Mouse (Mus musculus) gastrocnemius, adult 8-10 months (tissue): Measurements from ENCODE around the gene Prkcz. TPM values are rescaled to one million over a fixed set of nuclear protein-coding genes. Genes with fewer than 3 reads are reported as not detected.
"Not testable (repeated sequence)": the region's sequence is repeated elsewhere in the genome, so short reads cannot be mapped to it uniquely, and the experiment has no call there.

Experiments
- DNase-seq, 2 experiments: peaks; one replicate each; pipeline ENCODE4 v3.0.0; 2022; ENCODE audit warnings: low spot score in 2 of 2
- total RNA-seq, 4 experiments: library from RNA; stranded (reverse); gene quantifications; 2 replicates each; pipeline ENCODE4 v1.2.4; 2022

Prkcz gene
- total RNA-seq, 4 experiments from 2014 or later: 1.8 to 2.9 (median 2.4) TPM

- no peak for DNase-seq
These were observed 1.3 kb downstream of the Prkcz start for GRCm38 (mm10) chr4:155359560-155360464.

GRCm38 (mm10) chr4:155357601-155358000 lies 3.6 kb downstream of the Prkcz start:
- no peak for DNase-seq

GRCm38 (mm10) chr4:155356354-155356753 lies 4.8 kb downstream of the Prkcz start:
- DNase-seq: no peak

GRCm38 (mm10) chr4:155354546-155354945 lies 6.6 kb downstream of the Prkcz start:
- no peak for DNase-seq

- no peak for DNase-seq
These were observed 7.1 kb downstream of the Prkcz start for GRCm38 (mm10) chr4:155354035-155354434.

GRCm38 (mm10) chr4:155352581-155352980 lies 8.6 kb downstream of the Prkcz start:
- no peak for DNase-seq

- no peak for DNase-seq
These were observed 14.8 kb downstream of the Prkcz start for GRCm38 (mm10) chr4:155346350-155346749.

GRCm38 (mm10) chr4:155345608-155345953 lies 15.6 kb downstream of the Prkcz start:
- DNase-seq: peak in 1 of 2 experiments; percentile 26

- DNase-seq: no peak
These were observed 16.2 kb downstream of the Prkcz start for GRCm38 (mm10) chr4:155344716-155345607.

- no peak for DNase-seq
These were observed 16.9 kb downstream of the Prkcz start for GRCm38 (mm10) chr4:155344299-155344600.

- DNase-seq: no peak
These were observed 17.5 kb downstream of the Prkcz start for GRCm38 (mm10) chr4:155343415-155344298.

- no peak for DNase-seq
These were observed 24.7 kb downstream of the Prkcz start for GRCm38 (mm10) chr4:155336284-155337050.

- no peak for DNase-seq
These were observed 28.9 kb downstream of the Prkcz start for GRCm38 (mm10) chr4:155332253-155332652.

GRCm38 (mm10) chr4:155328385-155328784 lies 32.8 kb downstream of the Prkcz start:
- DNase-seq: not testable (repeated sequence)

GRCm38 (mm10) chr4:155325773-155326172 lies 35.4 kb downstream of the Prkcz start:
- no peak for DNase-seq

GRCm38 (mm10) chr4:155324511-155324910 lies 36.6 kb downstream of the Prkcz start:
- no peak for DNase-seq

GRCm38 (mm10) chr4:155323081-155323795 lies 37.9 kb downstream of the Prkcz start:
- DNase-seq: no peak

- DNase-seq: no peak
These were observed 40.6 kb downstream of the Prkcz start for GRCm38 (mm10) chr4:155320281-155321244.

GRCm38 (mm10) chr4:155318266-155318665 lies 42.9 kb downstream of the Prkcz start:
- no peak for DNase-seq
